Mouse (Mus musculus) brown adipose tissue, adult 24 weeks (tissue): ENCODE results near the gene Rpl10l. TPM values are rescaled to one million over a fixed set of nuclear protein-coding genes. Genes with fewer than 3 reads are reported as not detected.

ENCODE experiments used
- H3K27ac ChIP-seq: fragments of 200-500 bp; replicated peaks from 2 replicates; pipeline ENCODE4 v1.5.1; 2012; ENCODE audit warnings: low read depth, mild to moderate bottlenecking, low read length
- H3K4me1 ChIP-seq: fragments of 200-500 bp; 2 replicates; pipeline ENCODE4 v1.6.1; 2012; ENCODE audit warnings: low read length, mixed read lengths; ENCODE audit not compliant: control insufficient read depth, insufficient read depth, insufficient read length
- H3K4me3 ChIP-seq: fragments of 200-500 bp; 2 replicates; pipeline ENCODE4 v1.5.1; 2012; ENCODE audit warnings: low read depth, mild to moderate bottlenecking, low read length, moderate library complexity; ENCODE audit not compliant: insufficient read depth
- polyA plus RNA-seq: library from polyadenylated mRNA; stranded (reverse); fragments of >200 nt; gene quantifications from 2 replicates; pipeline ENCODE4 v1.2.4, GENCODE M21; 2012; ENCODE audit not compliant: missing spikeins, insufficient read depth, insufficient read length

Rpl10l gene
- not detected in 2 replicates for polyA plus RNA-seq

DNA sequence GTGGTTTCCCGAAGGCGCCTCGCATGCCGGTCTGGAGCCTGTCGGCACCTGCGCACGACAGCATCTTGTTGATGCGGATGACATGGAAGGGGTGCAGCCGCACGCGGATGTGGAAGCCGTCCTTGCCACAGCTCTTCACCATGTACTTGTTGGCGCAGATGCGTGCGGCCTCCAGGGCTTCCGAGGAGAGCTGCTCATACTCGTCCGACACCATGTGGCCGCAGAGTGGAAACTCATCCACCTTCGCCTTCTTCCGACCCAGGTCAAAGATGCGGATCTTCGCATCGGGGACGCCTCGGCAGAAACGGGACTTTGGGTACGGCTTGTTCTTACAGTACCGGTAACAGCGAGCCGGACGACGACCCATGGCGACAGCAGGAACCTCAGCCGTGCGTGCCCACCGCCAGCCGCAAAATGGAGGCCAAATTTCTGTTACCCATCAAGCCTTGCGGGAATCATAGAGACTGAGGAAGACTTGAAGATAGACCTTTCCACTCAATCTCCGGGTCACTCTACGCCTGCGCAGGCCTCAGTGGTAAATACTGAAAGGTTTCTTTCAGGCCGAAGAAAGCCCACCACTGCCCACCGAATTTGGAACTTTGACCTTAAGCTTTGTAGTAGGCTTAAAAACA lies at the start of gene Rpl10l:
Rpl10l (minus strand) TSS at position 411 of the 632 bp plus-strand sequence.
- Histone ChIP-seq H3K27ac (no peak within 1 kb of the TSS), H3K4me1 (no peaks in the 10 kb centered on the region), H3K4me3 (no peak within 1 kb of the TSS)

DNA sequence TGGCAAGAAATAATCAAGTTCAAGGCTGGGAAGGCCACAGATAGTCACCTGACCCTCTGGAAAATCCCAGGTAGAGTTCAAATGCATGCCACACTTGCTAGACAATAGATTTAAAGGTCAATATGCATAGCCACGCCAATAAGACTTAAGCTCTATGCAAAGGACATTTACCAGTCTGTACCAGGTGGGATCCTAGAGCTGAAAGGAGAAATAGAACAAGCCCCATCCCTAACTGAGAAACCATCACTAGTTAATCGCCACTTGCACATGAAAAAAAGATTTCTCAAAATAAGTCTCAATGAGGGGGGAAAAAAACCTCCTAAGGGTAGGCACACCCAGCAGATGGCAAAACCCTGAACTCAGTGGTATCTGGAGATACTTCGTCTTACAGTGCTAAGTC lies 8.3 kb downstream of the Rpl10l start:
- Histone ChIP-seq H3K4me1 (no peaks in the 10 kb centered on the region), H3K27ac (no peak overlapping the region), H3K4me3 (no peak overlapping the region)

DNA sequence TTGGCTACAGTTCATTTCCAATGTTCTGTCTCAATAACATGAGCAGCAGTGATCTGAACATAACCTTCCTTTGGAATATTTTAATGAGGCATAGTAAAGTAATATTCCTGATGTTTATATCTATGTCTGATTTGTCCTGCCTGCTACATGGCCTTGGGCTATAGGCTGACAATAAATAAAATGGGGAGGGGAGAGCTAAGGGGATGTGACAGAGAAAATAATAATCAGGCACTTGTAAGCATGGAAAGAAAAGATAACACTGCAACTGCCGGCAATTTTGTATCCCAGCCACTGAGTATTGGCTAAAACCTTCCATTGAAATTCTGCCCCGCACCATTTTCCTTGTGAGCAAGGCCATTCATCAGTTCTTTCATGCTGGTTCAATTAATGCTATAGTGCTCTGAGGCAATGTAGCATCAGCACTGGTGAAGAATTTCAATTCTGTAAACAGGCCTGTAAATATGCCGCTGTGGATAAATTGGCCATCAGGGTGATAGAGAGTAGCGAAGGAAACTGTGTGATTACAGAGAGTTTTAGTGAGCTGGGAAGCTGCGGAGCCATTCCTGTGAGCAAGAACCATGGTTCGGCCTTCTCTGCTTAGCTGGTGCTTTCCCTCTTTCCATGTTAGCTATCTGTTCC lies 38.6 kb downstream of the Rpl10l start:
- no peak overlapping the region for H3K27ac ChIP-seq
- H3K4me3 ChIP-seq: no peak overlapping the region
- H3K4me1 ChIP-seq: no peaks in the 10 kb centered on the region

DNA sequence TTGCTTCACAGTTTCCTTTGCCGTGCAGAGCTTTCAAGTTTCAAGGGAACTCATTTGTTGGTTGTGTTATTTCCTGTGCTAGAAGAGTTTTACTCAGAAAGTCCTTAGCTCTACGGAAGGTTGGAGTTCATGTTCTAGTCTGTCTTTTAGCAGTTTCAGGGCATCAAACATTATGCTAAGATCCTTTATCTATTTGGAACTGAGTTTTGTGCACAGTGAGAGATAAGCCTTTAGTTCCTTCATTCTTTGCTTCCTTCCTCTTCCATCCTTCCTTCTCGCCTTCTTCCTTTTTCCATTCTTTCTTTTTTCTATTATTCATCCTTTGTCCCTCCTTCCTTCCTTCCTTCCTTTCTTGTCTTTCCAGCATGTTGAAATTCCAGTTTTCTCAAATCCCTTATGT lies 50.0 kb downstream of the Rpl10l start:
- H3K27ac ChIP-seq: no peak overlapping the region
- no peak overlapping the region for H3K4me3 ChIP-seq
- no peaks in the 10 kb centered on the region for H3K4me1 ChIP-seq
